Mouse (Mus musculus) frontal cortex, postnatal 10 days (tissue): ENCODE data around the gene Gm5737.
A peak's percentile ranks its signal among the peaks of the same experiment; 100 is the strongest.

ENCODE experiments used
- DNase-seq, 2 experiments: peaks; one replicate each; pipeline ENCODE4 v3.0.0; 2022; ENCODE audit warnings: low spot score in 2 of 2, mixed read lengths in 1 of 2

Gene Gm5737

DNA sequence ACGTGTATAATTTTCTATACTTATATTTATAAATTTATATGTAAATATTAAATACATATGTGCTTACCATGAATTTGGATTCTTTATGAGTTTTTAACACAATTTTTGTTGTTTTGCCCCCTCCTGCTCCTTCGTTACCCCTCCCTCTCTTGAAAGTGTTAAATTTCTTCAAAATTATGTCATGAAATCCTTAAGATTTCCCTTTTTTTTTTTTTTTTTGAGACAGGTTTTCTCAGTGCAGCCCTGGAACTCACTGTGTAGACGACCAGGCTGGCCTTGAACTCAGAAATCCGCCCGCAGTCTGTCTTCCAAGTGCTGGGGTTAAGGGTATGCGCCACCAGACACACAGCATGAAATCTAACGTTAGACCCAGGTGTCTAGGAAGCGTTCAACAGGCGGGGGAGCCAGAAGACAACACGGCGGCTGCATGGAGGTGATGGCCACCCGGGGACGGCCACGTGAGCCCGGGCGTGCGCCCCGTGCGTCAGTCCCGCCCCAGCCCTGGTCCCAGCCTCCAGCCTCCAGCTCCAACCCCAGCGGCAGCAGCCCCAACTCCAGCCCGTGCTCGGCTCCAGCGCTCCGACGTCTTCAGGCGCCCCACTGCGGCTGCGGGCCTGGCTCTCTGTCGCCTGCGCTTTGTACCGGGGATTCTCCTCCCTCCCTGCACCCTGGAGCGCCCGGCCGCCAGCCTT is 30.3 kb downstream of the Gm5737 start, which contains the start of gene Eef2k:
Eef2k (plus strand) TSS at position 487 of the 692 bp plus-strand sequence.
- DNase-seq: peak; percentile 77 to 83

DNA sequence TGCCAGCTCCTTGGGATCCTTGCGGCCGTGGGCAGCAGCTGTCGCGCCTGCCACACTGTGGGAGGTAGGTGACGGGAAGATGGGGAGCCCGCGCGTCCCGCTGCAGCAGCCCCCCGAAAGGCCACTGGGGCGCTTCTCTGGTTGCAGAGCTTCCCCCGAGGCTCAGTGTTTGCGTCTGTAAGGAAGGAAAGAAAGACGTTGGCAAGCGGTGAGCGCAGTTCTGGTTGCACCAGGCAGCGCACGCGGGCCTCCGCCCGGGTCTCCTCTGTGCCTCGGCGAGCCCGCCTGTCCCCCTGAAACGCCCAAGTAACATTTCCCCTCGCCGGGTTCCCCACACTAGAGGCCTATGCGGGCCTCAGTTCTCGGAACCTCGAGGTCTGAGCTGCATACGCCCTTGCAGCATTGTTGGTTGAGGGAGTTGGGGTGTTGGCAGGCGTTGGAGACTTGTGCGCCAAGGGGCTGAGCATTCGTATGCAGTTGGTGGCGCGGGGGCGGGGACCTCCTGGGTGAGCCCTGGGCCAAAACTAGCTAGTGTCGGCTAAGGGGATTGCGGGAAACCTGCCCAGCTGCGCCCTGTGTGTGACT is 31.0 kb downstream of the Gm5737 start:
- DNase-seq: peak; percentile 84 to 90

DNA sequence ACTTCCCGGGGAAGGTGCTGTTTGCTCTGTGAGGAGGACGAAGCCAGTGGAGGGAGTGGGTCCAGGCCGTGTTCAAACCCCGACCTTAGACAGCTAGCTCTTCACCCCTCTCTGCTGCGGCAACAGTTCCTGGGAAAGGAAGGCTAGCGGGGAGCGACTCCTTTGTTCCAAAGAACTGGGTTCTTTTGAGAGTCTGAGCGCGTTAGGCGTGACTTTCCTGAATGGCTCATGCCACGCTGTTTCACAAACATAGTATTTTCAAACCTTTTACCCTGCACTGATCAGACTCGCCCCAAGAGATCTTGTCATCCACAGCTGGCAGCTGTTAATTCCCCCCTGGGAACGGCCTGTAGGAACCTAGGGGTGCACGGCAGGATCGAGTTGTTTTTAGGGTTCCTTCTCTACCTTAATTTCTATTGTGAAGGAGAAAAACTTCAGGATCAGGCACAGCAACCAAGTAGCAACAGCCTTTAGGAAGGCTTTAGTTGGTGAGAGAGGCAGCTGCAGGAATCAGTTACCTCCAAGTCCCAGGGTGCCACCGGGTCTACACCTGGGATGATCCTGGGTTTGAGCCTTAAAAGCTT is 31.8 kb downstream of the Gm5737 start:
- no peak for DNase-seq

DNA sequence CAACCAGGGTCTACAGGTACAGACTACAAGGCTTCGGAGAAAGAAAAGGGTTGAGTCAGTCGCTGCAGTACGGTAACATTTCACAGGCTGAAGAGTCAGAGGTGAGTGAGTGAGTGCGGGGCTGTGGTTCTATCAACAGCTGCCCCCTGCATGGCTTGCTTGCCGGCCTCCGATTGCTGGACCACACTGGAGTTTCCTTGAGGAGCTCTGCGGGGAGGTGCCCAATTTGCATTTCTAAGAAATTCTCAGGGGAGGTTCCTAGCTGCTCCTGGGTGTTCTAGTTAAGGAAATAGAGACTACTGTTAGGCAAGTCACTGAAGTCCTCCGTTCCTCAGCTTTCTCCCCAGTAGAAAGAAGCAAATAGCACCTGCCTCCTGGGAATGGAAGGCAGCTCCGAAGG is 32.5 kb downstream of the Gm5737 start:
- no peak for DNase-seq

DNA sequence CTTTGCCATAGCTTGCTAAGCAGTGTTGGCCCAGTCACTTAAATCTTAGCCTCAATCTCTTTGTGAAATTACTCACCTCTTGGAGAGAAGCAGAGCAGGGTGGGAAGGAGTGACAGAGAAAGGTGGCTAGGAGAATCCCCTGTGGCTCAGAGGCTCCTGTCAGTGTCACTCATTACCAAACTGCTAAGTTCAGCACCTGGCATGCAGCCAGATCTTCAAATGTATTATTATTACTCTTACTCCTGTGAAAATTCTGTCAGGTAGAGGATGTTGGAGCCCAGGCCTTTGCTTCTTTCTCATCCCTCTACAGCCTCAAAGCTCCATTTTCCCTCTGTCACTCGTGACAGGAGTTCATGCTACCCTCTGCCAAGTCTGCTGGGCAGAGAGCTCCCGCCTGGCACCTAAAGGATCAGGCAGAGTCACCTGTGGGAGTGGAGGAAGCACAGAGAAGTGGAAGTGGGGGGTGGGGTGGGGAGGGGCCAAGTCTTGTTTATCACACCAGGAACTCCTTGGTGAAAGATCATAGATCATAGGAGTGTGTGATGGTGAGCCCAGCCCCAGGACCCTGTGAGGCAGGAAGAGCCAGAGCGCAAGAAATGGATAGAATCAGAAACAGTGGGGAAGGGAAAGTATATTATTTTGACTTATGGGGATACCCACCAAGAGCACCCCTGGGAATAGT is 36.8 kb downstream of the Gm5737 start:
- no peak for DNase-seq

DNA sequence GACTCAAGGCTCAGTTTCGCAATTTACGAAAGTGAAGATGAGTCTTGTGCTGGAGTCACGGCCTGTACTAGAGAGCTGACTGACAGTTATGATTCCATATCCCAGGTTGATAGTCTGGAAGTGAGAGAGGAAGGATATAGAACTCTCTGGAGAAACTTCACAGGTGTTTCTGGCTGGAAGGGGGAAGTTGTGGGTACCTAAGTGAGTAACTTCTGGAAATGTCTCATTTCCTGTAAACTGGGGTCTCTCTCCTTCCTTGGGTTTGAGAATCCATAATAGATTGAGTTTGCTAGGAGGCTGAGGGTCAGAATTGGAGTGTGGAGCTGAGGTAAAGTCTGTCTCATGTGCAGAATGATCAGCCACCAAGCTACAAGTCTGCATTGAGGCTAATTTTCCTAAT is 38.0 kb downstream of the Gm5737 start:
- DNase-seq: no peak

DNA sequence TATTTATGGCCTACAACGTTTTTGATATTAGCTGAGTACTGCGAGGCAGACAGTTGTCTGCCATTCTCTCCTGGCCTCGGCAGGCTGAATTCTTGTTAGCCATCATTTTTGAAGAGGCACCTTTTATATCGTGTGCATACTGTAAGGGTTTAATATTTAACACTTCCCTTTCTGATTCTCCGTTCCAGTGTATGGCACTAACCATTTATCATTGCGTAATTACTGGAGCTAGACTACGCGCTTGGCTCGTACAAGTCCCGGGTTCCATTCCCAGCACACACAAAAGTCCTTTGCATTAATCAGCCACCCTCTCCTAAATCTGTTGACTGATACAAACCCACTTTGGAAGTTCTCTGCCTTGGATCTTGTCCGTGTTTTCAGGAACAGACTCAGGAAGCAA is 47.7 kb downstream of the Gm5737 start:
- no peak for DNase-seq

DNA sequence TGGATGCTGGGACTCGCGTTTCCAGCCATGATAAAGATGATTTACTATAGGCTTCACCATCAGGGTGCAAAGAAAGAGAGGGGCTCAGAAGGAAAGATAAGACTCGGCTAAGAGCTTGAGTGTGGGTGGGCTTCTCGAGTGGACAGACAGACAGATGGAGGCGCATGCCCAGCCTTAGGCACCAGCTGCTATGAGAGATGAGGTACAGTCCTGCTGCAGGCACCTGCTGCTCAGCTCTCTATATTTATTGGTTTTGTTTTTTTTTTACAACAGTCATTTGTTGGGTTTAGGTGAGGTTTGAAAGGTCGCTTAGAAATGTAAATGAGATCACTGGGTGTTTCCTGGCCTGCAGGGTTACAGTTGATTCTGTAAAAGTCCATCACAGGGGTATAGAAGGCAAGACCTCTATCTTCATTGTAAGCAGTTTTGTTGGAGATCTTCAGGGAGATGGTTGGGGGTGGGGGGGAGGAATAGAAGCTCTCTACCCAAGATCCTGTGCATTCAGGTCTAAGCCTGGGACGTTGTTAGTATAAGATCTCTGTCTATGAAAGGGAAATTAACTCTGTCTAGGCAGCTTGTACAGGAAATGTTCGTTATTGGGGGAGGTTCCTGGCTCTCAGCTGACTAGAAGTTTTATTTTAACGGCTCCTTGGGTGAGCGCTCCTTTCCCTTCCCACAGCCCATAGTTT is 48.8 kb downstream of the Gm5737 start:
- no peak for DNase-seq

DNA sequence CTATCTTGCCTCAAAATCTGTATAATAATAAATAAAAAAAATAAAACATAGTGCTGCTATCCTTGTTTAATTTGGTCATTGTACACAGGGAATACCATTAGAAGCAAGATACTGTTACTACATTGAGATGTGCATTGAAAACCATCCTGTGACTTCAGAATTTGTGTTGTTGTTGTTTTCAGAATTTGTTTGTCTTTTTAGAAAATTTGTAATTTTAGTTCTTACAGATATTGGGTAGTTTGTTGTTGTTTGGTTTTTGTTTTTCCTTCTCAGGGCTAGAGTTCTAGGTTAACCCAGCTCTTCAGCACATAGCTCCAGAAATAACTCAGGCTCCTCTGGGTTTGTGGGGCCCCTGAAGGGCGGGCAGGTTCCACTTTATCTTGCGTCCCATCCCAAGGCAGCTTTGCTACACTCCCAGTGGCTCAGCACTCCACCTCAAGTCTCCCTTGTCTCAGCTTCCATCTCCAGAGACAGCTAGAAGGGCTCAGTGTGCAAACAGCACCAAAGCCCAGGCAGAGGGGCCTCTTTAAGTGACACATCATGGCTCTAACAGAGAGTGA is 49.4 kb downstream of the Gm5737 start:
- DNase-seq: no peak

DNA sequence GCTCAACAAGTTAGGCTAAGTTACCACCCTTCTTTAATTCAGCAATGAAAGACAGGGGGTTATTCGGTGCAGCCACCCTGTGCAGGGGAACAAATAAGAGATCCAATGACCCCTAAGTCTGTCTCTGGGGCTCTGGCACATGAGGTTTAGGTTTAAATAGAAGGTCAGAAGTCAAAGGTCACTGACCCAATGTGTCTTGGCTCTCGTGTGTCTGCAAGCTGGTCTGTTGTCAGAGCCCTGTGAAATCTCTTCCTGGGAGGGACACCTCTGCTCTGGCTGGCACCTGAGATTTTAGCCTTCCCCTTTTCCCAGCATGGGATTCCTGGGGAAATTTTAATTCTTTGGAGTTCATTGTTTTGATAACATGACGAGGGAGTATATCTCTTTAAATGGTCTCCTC is 50.0 kb downstream of the Gm5737 start:
- no peak for DNase-seq

DNA sequence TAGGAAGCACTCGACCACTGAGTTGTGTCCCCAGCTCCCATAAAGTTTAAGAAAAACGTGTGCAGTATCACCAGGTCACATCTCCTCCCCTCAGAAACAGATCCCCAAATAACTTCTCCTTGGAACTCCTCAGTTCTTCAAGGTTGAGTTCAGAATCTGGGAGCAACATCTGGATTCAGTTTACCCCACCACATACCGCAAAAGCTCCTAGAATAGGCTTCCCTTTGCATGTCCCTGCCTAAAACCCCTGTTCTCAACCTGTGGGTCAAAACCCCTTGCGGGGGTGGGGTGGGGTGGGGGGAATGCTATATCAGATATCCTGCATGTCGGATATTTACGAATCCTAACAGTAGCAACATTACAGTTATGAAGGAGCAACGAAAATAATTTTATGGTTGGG is 50.5 kb downstream of the Gm5737 start:
- no peak for DNase-seq

DNA sequence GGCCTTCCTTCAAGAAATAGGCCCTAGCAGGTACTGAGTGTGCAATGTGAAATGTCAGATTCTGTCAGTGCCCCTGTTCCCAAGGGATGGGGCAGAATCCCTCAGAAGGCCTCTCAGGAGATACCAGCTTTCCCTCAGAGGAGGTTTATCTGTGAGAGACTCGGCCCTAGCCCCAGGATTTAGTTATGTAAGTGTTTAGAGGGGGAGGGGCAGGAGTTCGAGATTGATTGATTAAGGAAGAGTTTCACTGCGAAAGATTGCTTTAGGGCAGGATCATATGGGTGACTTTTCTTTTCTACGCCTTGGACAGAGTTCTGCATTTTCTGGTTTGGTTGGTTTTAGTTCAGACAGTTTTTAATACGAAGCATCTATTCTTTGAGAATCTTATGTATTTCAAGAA is 51.3 kb downstream of the Gm5737 start:
- no peak for DNase-seq

DNA sequence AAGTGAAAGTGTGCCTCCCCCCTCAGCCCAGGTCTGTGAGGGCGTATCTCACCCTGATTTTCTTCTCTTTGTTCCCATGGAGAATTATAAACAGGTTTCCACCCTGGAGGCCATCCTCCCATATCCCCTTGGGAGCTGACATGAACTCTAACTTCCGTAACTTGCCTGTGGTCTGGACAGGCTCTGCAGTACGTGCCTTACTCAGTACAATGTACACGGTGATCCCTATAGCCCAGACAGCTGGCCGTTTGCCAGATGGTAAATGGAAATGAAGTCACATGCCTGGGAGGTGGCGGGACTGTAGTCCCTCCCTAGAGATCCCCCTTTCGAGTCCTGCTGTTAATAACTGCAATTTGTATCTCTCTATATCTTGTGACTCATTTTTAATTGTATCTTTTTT is 52.9 kb downstream of the Gm5737 start:
- no peak for DNase-seq

DNA sequence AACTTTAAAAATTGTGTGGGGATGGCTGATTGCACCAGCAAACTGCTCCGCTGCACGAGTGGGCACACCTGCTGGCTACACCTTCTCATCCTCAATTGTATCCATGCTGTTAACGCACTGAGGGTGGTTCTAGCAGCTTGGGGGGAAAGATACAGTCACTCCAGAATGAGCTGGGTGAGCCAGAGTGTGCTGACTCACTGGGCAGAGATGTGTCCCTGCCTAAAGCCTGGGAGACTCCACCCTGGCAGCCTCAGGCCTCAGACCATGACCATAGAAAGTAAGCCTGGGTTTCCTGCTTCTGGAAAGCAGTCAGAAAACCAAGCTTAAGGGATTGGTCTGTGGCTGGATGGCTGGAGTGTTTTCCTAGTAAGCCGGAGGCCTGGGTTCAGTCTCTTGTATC is 53.7 kb downstream of the Gm5737 start:
- DNase-seq: no peak

DNA sequence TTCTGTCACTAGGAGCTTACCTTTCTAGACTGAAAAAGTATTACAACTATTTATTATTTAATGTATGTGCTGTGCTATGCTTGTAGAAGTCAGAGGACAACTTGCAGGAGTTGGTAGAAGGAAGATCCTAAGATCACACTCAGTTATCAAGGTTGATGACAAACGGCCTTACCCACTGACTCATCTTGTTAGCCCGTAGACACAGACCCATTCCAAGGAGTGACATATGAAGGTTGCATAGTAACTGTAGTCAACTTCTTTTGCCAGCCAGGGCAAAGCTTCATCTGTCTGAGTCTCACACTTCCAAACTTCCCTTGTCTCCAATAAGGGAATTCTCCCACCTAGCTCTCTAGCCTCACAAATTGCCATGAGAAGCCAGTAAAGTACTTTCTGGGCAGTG is 54.5 kb downstream of the Gm5737 start:
- no peak for DNase-seq

DNA sequence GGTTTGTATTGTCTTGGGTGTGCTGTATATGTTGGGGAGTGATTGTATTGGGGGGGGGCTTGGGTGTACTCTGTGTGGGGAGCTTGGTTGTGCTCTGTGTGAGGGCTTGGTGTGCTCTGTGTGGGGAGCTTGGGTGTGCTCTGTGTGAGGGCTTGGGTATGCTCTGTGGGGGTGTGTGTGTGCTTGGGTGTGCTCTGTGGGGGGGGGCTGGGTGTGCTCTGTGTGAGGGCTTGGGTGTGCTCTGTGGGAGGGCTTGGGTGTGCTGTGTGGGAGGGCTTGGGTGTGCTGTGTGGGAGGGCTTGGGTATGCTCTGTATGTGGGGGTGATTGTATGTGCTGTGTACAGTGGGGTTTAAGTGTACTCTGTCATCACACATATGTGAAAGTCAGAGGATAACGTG is 55.6 kb downstream of the Gm5737 start:
- no peak for DNase-seq

DNA sequence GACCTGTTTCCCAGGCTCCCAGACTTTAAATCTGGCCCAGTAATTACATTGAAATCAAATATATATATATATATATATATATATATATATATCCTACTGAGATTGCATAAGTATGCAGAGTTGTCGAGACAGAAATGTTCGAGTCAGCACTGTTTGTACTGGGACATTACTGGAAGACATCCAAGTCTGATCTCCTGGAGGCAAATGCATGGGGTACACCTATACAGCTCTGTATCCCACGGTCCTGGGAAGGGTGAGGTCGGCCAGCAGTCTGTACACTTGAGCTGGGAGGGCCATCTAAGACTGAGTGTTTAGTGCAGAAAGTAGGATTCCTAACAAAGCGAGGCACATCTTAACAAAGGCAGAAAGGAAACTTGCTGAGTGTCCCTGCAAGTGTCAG is 57.7 kb downstream of the Gm5737 start:
- no peak for DNase-seq

DNA sequence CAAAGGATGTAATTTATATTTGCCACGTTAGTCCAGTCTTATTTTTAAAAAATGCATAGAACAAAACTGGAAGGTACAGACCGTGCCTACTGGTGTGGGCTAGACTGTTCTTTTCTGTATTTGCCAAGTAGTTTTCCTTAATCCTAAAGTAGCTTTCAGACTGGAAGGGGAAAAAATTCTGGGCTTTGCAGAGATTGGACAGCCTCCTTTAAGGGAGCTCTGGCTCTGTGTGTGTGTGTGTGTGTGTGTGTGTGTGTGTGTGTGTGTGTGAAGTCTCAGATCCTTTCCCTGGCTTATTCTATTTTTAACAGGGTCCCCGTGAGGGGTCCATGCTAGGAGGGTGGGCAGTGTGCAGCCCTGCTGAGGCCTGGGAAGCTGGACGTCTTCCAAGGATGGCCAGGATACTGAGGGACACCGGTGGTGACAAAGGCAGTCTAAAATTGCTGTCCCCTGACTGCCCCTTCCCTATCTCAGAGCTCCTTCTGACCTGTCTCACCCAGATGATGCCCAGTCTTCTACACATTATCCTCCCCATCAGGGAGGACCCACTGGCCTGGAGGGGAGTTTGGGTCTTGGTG is 58.4 kb downstream of the Gm5737 start:
- DNase-seq: no peak

DNA sequence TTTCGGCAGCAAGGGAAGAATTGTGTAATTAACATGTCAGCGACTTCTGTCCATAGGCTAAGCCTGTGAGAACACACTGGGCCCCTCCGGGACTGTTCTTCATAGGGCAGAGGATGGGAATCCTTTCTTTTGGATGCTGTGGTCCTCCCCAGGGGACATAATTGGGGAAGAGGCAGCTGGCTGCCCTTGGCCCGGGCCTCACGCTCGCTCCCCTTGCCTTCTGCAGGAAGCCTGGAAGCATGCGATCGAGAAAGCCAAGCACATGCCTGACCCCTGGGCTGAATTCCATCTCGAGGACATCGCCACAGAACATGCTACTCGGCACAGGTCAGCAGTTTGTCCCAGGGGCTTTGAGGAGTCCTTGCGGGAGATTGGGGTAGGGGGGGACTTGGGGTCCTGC is 60.9 kb downstream of the Gm5737 start:
- DNase-seq: no peak

DNA sequence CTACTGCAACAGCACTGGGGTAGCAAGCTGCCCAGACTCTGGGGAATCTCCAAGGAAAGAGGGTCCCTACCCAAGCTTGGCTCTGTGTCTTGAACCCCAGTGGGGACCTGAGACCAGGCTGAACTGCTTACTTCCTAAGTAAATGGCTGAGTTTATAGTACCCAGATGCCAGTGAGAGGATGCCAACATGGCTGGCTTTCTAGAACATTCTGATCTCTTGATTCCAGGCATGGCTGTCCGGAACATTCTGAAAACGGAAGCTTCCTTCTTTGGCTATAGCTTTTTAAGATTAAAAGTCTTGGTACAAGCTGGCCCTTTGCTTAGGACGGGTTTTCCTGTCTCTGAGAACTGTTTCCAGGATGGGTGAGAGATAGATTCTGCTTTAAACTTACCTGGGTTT is 61.9 kb downstream of the Gm5737 start:
- no peak for DNase-seq

DNA sequence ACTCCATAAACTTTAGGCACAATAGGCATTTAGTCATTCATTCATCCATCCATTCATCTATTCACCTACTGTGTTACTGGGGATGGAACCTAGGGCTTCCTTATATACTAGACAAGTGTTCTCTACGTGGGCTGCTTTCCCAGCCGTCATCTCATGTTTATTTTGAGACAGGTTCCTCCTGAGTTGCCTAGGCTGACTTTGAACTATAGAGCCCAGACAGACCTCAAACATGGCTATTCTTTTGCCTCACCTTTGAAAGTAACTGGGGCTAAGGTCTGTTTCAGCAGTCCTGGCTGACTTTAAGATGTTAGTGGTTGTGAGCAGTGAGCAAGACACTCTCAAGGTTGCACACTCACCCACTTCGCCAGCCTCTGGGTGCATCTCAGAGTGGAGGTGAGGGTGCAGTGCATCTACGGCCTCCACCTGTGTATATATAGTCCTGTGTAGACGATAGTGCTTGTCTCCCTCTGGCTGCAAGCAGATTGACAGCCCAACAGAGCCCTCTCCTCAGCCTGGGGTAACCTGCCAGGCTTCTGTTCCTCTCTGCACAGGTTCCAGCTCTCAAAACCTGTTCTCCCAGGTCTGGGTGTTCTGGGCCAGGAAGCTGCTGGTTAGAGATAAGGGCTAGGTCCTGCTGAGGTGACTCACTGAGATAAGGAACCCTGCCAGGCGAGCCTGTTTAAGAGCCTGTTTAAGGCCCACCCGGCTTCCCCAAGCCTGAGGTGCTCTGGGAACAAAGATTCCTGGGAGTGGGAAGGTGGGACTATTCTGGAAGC is 62.8 kb downstream of the Gm5737 start:
- no peak for DNase-seq
